Mouse (Mus musculus) splenic B cell, adult 2 months (primary cell): ENCODE data around the gene Cck.
"Not testable (repeated sequence)": the region's sequence is repeated elsewhere in the genome, so short reads cannot be mapped to it uniquely, and the experiment has no call there.

Source experiments
- DNase-seq: peaks from one replicate; pipeline ENCODE4 v3.0.0-alpha.2; 2011; ENCODE audit warnings: low read depth, low spot score
- H3K27me3 ChIP-seq: 2 replicates; pipeline ENCODE4 v1.6.1; 2012; ENCODE audit warnings: mild to moderate bottlenecking, low read length, moderate library complexity, mixed read lengths; ENCODE audit not compliant: control insufficient read depth, poor library complexity, insufficient read depth, severe bottlenecking
- H3K36me3 ChIP-seq: 2 replicates; pipeline ENCODE4 v1.6.1; 2012; ENCODE audit warnings: mild to moderate bottlenecking, low read length, moderate library complexity, mixed read lengths; ENCODE audit not compliant: control insufficient read depth, poor library complexity, insufficient read depth, severe bottlenecking

Gene Cck

GRCm38 (mm10) chr9:121479453-121479852 lies 16.0 kb downstream of the Cck start:
- Histone ChIP-seq H3K27me3 (no peaks in the 10 kb centered on the region), H3K36me3 (no peaks in the 10 kb centered on the region)
- peak; percentile 69 for DNase-seq

GRCm38 (mm10) chr9:121477305-121477911 lies 18.1 kb downstream of the Cck start:
- 0 out of 2 replicates have a peak, but pooled peaks cover 1% of the 10 kb centered on the region for H3K36me3 ChIP-seq
- H3K27me3 ChIP-seq: no peaks in the 10 kb centered on the region
- peak; percentile 70 for DNase-seq

GRCm38 (mm10) chr9:121475488-121476452 lies 19.7 kb downstream of the Cck start:
- 0 out of 2 replicates have a peak, but pooled peaks cover 1% of the 10 kb centered on the region for H3K36me3 ChIP-seq
- DNase-seq: no peak
- H3K27me3 ChIP-seq: no peaks in the 10 kb centered on the region

- no peak for DNase-seq
- H3K36me3 ChIP-seq: peaks cover 1% of the 10 kb centered on the region; the same call in 1 of the 2 replicates
- H3K27me3 ChIP-seq: no peaks in the 10 kb centered on the region
Observed at GRCm38 (mm10) chr9:121474771-121475170, 20.7 kb downstream of the Cck start.

- no peak for DNase-seq
- peaks cover 4% of the 10 kb centered on the region for H3K36me3 ChIP-seq
- no peaks in the 10 kb centered on the region for H3K27me3 ChIP-seq
Observed at GRCm38 (mm10) chr9:121469711-121470110, 25.8 kb downstream of the Cck start.

- H3K27me3 ChIP-seq: no peaks in the 10 kb centered on the region
- DNase-seq: no peak
- H3K36me3 ChIP-seq: peaks cover 6% of the 10 kb centered on the region
Observed at GRCm38 (mm10) chr9:121467460-121467859, 28.0 kb downstream of the Cck start.

- peaks cover 22% of the 10 kb centered on the region for H3K36me3 ChIP-seq
- no peaks in the 10 kb centered on the region for H3K27me3 ChIP-seq
- DNase-seq: no peak
Observed at GRCm38 (mm10) chr9:121460527-121460926, 35.0 kb downstream of the Cck start.

GRCm38 (mm10) chr9:121459950-121460349 lies 35.5 kb downstream of the Cck start:
- DNase-seq: no peak
- H3K36me3 ChIP-seq: peaks cover 27% of the 10 kb centered on the region
- H3K27me3 ChIP-seq: no peaks in the 10 kb centered on the region

GRCm38 (mm10) chr9:121458466-121458865 lies 37.0 kb downstream of the Cck start:
- peak; percentile 64 for DNase-seq
- peaks cover 29% of the 10 kb centered on the region for H3K36me3 ChIP-seq
- H3K27me3 ChIP-seq: no peaks in the 10 kb centered on the region

- H3K27me3 ChIP-seq: no peaks in the 10 kb centered on the region
- H3K36me3 ChIP-seq: peaks cover 25% of the 10 kb centered on the region
- no peak for DNase-seq
Observed at GRCm38 (mm10) chr9:121456739-121457515, 38.6 kb downstream of the Cck start.

- DNase-seq: no peak
- Histone ChIP-seq H3K36me3 (peaks cover 11% of the 10 kb centered on the region), H3K27me3 (no peaks in the 10 kb centered on the region)
Observed at GRCm38 (mm10) chr9:121454891-121455290, 40.6 kb downstream of the Cck start.

GRCm38 (mm10) chr9:121452342-121452942 lies 43.1 kb downstream of the Cck start:
- not testable (repeated sequence) for H3K27me3 ChIP-seq, DNase-seq
- H3K36me3 ChIP-seq: peaks cover 15% of the 10 kb centered on the region

GRCm38 (mm10) chr9:121446431-121446831 lies 49.1 kb downstream of the Cck start:
- Histone ChIP-seq H3K27me3 (no peaks in the 10 kb centered on the region), H3K36me3 (peaks cover 18% of the 10 kb centered on the region)
- DNase-seq: no peak

- Histone ChIP-seq H3K36me3 (peaks cover 18% of the 10 kb centered on the region), H3K27me3 (no peaks in the 10 kb centered on the region)
- DNase-seq: peak; percentile 29
Observed at GRCm38 (mm10) chr9:121445364-121445763, 50.1 kb downstream of the Cck start.
